Mouse (Mus musculus): ENCODE data around the gene Gm11444.

Gm11444 gene

DNA sequence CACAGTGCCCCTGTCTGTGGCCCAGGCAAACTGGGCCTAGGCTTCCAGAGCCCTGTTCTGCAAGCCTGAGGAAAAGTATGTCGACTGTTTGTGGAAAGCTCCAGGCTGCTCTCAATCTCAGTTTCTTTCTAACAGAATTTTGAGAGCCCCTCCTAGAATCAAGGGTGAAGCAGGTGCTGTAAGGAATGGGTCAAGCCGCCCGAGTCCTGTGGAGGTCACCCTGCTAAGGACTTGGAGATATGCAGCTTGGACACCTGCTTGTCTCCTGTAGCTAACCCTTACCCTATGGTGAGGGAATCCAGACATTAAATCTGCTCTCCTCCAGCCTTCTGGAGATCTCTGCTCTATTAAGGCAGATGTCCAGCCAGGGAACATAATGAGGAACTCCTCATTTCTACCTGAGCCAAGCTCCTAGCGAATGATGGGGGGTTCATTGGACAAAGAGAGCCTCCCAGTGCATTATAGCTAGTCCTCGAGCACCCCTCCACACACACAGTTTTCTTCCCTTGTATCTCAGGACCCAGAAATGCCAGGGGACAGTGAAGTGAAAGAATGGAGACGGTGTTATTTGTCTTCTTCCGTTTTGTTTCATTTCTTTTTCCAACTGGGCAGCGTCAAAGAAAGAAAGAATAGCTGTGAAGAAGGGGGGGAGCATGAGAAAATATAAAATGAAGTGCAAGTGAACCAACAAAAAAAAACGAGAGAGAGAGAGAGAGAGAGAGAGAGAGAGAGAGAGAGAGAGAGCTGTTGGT lies 15.0 kb downstream of the Gm11444 start:
- DNase-seq: peak; percentile 84

DNA sequence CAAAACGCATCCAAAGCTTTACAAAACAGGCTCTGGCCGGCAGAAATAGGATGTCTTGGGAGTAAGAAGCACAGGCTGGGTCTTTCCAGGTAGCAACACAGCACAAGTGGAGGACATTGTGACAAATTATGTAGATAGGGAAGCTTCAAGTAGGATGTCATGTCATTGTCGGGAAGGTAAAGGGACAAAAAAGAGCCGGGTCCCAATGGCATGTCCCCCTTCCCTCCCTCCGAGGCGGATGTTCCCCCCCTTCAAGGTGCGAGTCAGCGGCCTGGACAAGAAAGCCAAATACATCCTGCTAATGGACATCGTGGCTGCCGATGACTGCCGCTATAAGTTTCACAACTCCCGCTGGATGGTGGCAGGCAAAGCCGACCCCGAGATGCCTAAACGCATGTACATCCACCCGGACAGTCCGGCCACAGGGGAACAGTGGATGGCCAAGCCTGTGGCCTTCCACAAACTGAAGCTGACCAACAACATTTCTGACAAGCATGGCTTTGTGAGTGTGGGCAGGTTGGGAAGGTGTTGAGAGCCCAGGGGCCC lies 15.7 kb downstream of the Gm11444 start:
- peak; percentile 91 for DNase-seq

DNA sequence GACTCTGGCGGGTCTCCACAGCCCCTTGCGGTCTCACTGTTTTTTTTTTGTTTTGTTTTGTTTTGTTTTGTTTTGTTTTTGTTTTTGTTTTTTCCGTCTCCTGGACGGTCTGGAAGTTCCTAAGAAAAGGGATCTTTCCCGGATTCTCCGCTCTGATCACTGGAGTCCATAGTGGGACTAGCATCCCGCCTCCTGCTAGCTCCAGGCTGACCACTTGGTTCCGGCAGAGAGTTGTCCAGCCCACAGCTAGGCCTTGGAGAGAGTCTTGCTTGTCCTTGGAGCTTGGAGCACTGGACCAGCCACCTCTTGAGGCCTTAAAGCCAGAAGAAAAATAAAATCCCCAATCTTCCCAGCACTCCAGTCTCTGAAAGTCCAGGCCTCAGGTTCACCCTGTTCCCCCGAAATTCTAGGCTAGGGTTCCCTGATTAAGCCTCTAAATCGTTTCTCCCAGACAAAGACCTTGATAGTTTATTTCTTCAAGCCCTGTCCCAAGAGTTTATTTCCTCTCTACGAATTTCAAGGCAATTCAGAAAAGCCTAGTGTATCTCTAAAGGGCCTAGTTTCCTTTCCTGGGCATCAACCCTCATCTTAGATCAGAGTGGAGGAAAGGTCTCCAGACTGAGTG lies 16.3 kb downstream of the Gm11444 start:
- DNase-seq: peak; percentile 86

DNA sequence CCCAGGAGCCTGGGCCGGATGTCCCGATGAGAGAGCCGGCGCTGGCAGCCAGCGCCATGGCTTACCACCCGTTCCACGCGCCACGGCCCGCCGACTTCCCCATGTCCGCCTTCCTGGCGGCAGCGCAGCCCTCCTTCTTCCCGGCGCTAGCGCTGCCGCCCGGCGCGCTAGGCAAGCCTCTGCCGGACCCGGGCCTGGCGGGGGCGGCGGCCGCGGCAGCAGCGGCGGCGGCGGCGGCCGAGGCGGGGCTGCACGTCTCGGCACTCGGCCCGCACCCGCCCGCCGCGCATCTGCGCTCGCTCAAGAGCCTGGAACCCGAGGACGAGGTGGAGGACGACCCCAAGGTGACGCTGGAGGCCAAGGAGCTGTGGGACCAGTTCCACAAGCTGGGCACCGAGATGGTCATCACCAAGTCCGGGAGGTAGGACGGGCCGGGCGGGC lies 17.0 kb downstream of the Gm11444 start:
- DNase-seq: no peak

- DNase-seq: peak; percentile 99
Observed at GRCm38 (mm10) chr11:85832231-85832924, 17.8 kb downstream of the Gm11444 start, which contains the start of gene Tbx2. TSS of gene Tbx2 (plus strand) at chr11:85832551.

DNA sequence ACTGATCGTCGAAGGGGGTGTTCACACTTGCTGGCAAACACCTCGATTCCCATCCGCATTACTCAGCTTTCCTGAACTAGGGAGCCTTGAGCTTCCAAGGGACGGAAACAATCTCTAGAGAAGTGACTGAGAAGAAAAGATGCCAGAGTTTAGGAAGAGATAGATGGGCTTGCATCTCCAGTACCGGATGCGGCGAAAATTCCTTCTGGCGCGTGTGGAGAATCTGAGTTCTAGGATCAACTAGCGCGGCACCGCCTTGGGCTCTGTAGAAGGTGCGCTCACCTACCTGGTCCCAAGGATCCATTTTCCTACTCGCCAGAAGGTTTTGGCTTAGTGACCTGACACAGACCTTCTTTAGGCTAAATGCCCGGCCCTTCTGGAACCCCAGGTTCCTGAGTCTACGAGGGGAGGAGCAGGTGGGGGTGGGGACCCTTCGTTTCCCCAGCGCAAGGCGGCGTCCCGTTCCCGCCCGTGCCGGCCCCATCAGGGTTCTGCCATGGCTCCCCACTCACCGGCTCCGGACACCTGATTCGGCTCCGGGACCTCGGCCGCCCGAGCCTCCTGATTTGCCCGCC lies 18.4 kb downstream of the Gm11444 start:
- DNase-seq: no peak

- DNase-seq: peak; percentile 92
Observed at GRCm38 (mm10) chr11:85830901-85831341, 19.2 kb downstream of the Gm11444 start.

DNA sequence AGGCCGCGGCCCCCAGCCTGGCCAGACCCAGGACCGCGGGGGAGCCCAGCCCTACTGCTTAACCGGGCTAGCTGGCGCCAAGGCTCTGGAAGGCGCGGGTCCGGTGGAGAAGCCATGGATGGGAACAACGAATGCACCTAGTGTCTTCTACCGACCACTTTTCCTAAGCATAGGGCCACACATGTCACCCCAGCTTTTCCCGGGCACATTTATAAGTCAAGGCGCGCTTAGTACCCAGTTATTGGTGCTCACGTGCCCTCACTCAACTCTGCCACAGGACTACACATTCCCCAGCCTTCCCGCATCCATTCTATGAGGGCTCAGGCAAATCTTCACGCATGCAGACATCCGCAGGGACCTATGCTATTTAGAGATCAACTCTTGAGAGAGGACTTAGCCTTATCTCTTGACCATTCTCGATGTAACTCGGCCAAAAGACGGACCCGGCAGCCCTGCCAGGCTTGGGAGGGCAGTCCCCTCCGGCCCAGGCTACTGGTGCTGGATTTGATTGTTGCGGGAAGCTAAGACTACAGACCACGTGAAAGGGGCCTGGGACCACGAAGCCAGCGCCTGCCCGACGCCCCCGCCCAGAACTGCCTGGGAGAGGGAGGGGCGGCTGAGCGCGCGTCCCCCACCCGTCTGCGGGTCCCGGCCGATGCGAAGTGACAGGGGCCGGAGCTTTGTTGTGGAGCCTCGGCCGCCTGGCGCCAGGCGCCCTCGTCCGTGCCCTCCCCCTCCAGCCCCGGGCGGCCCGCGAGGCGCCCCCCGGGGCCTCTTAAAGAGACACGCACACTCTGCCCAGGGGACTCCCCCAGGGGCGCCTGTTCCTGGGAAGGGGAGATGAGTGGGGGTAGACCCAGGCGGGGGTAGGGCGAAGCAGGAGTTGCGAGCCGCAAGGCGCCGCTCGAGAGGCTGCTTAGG lies 20.4 kb downstream of the Gm11444 start:
- peak; percentile 94 for DNase-seq

DNA sequence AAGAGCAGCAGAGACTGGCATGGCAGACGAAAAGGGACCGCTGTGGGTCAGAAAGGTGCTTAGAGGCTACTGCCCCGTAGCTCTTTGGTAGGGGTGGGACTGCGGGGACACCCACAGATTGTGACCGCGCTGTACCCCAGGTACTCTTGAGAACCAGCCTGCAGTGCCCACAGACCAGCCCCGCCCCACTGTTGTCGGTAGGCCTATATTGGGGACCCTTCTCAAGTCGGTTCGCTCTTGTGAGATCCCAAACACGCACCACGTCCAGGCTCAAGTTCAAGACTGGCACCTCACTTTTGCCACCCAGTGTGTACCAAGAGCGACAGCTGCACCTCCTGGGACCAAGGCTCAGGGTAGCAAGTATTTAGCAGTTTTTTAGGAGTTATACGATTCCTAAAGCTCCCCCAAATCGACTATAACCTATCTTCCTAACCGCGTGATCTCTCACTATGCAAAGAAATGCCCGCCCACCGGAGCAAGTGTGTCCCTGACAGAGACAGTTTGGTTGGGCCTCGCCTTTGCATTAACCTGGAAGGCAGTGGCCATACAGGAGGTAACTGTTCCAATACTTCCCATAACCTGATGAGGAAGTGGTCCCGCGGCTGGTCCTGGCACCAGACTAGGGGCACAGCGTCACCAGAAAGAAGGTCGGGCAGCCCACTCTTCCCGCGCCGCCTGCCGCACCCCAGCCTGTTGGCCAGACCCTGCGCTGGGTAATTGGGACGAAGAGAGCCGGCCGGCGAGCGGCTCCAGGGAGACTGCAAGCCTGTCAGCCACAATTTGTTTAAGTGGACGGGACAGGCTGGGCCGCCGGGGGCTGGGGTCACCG lies 21.2 kb downstream of the Gm11444 start:
- no peak for DNase-seq

DNA sequence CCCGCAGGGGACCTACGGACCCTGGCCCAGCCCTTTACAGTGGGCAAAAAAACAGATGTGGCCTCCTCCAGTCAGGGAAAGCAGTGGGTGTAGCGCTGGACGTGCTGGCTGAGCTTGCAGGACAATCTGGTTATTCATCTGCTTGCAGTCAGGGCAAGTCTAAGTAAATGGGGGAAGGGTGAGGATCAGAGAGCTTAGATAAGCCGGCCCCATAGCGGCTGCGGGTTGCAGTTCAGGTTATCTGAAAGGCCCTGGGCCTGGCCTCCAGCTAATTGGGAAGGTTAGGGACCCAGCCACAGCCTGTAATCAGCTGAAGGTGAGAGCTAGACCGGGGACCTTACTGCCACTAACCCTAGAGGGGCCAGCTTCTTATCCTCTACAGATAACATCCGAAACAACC lies 22.8 kb downstream of the Gm11444 start:
- DNase-seq: no peak

GRCm38 (mm10) chr11:85825823-85826222 lies 24.3 kb downstream of the Gm11444 start:
- DNase-seq: no peak

DNA sequence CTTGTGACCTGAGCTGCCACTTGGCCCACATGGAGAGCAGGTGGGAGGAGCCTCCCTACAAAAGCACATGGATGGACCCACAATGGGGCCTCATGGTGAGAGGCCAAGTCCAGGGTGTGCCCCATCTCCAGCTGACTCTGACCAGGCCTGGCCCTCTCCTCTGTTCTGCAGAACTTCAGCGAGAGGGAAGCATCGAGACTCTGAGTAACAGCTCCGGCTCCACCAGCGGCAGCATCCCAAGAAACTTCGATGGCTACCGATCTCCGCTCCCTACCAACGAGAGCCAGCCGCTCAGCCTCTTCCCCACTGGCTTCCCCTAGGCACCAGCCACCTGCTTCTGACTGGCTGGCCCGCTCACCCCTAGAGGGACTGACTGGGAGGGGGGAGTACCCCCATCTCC lies 25.1 kb downstream of the Gm11444 start:
- DNase-seq: peak; percentile 91

DNA sequence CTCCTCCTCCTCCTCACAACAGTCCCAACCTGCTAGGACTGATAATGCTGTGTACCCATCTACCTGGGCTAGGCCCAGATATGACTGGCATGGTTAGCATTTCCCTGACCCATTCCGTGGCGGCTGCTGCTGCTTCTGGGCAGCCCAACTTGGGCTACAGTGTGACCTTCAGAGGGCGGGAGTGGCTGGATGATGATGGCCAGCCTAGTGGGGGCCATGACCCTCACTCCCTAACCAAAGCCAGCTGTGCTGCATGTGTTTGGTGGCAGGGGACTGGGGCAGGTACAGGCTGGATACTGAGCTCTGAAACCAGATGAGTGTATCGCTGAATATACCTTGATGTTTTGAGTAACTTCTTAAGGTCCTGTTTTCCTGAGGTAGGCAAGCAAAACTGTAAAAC lies 26.3 kb downstream of the Gm11444 start:
- no peak for DNase-seq

- DNase-seq: peak; percentile 97
Observed at GRCm38 (mm10) chr11:85823181-85823580, 27.0 kb downstream of the Gm11444 start.

- DNase-seq: no peak
Observed at GRCm38 (mm10) chr11:85821659-85822058, 28.5 kb downstream of the Gm11444 start.

DNA sequence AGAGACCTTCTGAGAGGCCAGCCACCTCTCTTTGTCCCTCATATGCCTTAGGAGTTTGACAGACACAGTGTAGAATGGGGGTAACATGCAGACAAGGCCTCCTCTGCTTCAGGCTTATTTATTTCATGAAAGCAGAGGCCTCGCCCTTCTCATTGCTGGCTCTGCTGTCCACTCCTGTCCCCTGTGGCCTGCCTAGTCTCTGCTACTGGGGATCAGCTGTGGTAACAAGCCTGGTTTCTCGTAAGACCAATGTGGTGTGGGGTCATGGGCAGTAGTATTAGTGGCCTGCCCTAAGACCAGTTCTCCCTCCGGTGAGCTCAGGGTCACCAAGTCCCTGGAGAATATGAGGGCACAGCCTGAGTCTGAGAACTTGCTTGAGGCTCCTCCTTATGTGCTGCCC lies 29.2 kb downstream of the Gm11444 start:
- DNase-seq: peak; percentile 93

DNA sequence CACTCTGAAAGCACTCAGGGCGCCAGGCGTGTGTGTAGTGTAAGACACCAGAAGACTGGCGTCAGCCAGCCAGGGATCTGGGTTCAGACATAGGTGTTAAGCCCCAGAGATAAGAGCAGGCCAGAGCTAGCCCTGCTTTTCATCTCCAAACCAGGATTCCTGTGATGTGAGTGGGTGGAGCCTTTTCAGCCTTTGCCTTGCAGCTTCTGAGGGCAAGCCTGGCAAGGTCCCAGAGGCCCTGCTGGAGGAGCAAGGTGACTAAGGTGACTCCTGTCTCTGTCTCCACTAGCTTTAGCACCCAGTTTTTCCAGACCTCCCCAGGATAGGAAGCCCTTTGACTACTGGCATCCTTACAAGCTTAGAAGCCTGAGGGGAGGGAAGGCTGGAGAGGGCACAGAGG lies 31.7 kb downstream of the Gm11444 start:
- DNase-seq: no peak

DNA sequence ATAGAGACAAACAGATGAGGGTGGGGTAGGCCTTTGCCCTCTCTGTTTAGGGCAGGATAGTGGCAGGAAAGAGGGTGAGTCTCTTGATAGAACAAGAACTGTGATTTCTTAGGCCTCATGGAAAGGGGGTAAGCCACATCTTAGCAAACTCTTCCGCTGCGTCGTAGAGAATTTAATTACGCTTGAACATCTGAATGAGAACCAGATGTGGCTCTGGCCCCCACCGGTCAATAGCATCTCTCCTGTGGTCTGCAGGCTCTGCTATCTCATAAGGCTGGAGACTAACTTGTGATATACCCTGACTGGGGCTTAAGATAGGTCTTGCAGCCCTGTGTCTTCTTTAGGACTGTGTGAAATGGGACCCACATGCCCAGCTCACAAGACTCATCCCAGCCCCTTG lies 33.7 kb downstream of the Gm11444 start:
- no peak for DNase-seq

- DNase-seq: no peak
Observed at GRCm38 (mm10) chr11:85814678-85815077, 35.5 kb downstream of the Gm11444 start.

DNA sequence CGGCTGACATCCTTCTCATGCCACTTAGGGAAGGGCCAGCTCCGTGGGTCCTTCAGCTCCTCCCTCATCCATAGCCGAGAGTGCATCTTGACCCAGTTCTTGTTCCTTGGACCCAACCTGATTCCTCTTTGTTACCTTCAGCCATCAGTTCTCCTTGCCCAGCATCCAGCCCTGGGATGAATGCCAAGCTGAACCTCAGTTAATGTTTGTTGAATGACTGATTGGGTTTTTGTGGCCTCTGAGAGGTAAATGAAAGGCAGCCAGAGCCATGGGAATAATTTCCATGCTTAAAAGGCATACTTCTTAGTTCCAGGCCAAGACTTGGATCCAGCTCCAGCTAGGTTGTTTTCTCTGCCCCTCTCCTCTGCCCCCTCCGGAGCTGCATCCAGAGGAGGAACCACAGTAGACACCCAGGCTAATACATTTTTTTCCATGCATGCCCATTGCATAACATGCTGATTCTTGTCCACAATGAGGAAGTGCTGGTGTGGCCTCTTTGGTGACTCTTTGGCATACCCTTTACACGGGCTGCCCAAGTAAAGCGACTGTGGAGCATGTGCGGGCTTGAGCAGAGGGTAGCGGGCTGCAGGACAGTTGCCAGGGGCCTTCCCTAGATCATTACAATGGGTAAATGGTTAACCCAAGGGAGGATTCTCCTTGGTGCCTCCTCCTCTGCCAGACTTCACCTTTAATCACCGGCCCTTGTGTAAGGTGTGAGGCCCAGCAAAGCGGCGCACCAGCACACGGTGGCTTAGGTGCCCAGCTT lies 37.7 kb downstream of the Gm11444 start:
- no peak for DNase-seq

Measured in heart, adult 11 months (tissue).